11 mouse cellular contexts compared by ENCODE assay signal in genomic region chr10:120388400-120388871, GRCm38 (mm10).
DNase-seq lines count a peak whose midpoint lies in the region; ATAC-seq lines count a peak whose summit lies in the region.
"Had no signal": no experiment of that assay in that cellular context is flagged by ENCODE, and none has a peak within 500 bp of the region (broad histone marks: within the 10 kb centered on the region; RNA-seq: fewer than 3 reads in every experiment).

No protein-coding gene starts in this region.

- no peak overlapping the region for H3K4me2 ChIP-seq in hindbrain, embryonic 13.5 days
- H3K4me2 ChIP-seq in hindbrain, embryonic 16.5 days (ENCODE audit: low read length), result peak overlapping the region; percentile 2; the same call in 1 of the 2 replicates
- no peak overlapping the region for H3K4me2 ChIP-seq in liver, embryonic 12.5 days

- WGBS in hindbrain, embryonic 10.5 days, result 30% methylated on average over 8 of the region's 8 CpGs
- WGBS in hindbrain, embryonic 13.5 days, result 18% methylated on average over 8 of the region's 8 CpGs
- 14% methylated on average over 8 of the region's 8 CpGs for WGBS in hindbrain, embryonic 16.5 days
- 59% methylated on average over 8 of the region's 8 CpGs for WGBS in liver, embryonic 12.5 days (ENCODE audit: insufficient replicate concordance)

- H3K4me3 ChIP-seq in hindbrain, embryonic 10.5 days, result no peak overlapping the region
- no peak overlapping the region for H3K4me3 ChIP-seq in hindbrain, embryonic 13.5 days
- H3K4me3 ChIP-seq in hindbrain, embryonic 16.5 days (ENCODE audit: low read length), result no peak overlapping the region
- no peak overlapping the region for H3K4me3 ChIP-seq in liver, embryonic 12.5 days
- H3K4me3 ChIP-seq: gastrocnemius, adult 2 months had no signal

- 0 out of 2 replicates have a peak, but pooled peaks cover 8% of the 10 kb centered on the region for H3K36me3 ChIP-seq in hindbrain, embryonic 10.5 days
- H3K36me3 ChIP-seq in hindbrain, embryonic 13.5 days, result no peaks in the 10 kb centered on the region
- no peaks in the 10 kb centered on the region for H3K36me3 ChIP-seq in hindbrain, embryonic 16.5 days (ENCODE audit: control insufficient read depth, insufficient read depth, low read length)
- peaks cover 2% of the 10 kb centered on the region; the same call in 1 of the 2 replicates for H3K36me3 ChIP-seq in liver, embryonic 12.5 days

- H3K4me1 ChIP-seq in hindbrain, embryonic 10.5 days (replicated peaks), result peaks cover 82% of the 10 kb centered on the region
- H3K4me1 ChIP-seq in hindbrain, embryonic 13.5 days (replicated peaks), result peaks cover 51% of the 10 kb centered on the region
- peaks cover 28% of the 10 kb centered on the region for H3K4me1 ChIP-seq in hindbrain, embryonic 16.5 days (ENCODE audit: control insufficient read depth, insufficient read depth, low read depth, low read length)
- peaks cover 58% of the 10 kb centered on the region for H3K4me1 ChIP-seq in liver, embryonic 12.5 days

- H3K27me3 ChIP-seq in hindbrain, embryonic 10.5 days (ENCODE audit: insufficient read depth, poor library complexity, severe bottlenecking), result no peaks in the 10 kb centered on the region
- H3K27me3 ChIP-seq in hindbrain, embryonic 13.5 days, result peaks cover 36% of the 10 kb centered on the region; the same call in 1 of the 2 replicates
- peaks cover 3% of the 10 kb centered on the region; the same call in 1 of the 2 replicates for H3K27me3 ChIP-seq in hindbrain, embryonic 16.5 days (replicated peaks; ENCODE audit: control insufficient read depth, insufficient read depth, low read length)
- no peaks in the 10 kb centered on the region for H3K27me3 ChIP-seq in liver, embryonic 12.5 days (replicated peaks)
- H3K27me3 ChIP-seq: CH12.LX had no signal

- no peak for ATAC-seq in hindbrain, embryonic 13.5 days (ENCODE audit: low FRiP score)
- ATAC-seq in hindbrain, embryonic 16.5 days, result peak; percentile 53; the same call in 1 of the 2 replicates
- ATAC-seq in liver, embryonic 12.5 days, result no peak

- peak overlapping the region; percentile 24; the same call in 1 of the 2 replicates for H3K27ac ChIP-seq in hindbrain, embryonic 10.5 days
- H3K27ac ChIP-seq in hindbrain, embryonic 13.5 days, result no peak overlapping the region
- H3K27ac ChIP-seq in hindbrain, embryonic 16.5 days (ENCODE audit: low read depth, low read length), result peak overlapping the region; percentile 48; the same call in 1 of the 2 replicates
- no peak overlapping the region for H3K27ac ChIP-seq in liver, embryonic 12.5 days
- H3K27ac ChIP-seq: gastrocnemius, adult 2 months had no signal

- no peak for DNase-seq in hindbrain, embryonic 10.5 days (ENCODE audit: low spot score)
- DNase-seq in R1 (ENCODE audit: low read depth, low spot score), result peak; percentile 68
- peak; percentile 64 to 74 for DNase-seq in kidney, postnatal 4 days
- DNase-seq in thymus, postnatal 14 days, result no peak
- DNase-seq in frontal cortex, postnatal 14 days (ENCODE audit: low spot score in 2 of 2), result no peak
- DNase-seq: gastrocnemius, adult 2 months; heart, postnatal 14 days had no signal

- H3K9me3 ChIP-seq in hindbrain, embryonic 10.5 days, result no peaks in the 10 kb centered on the region
- no peaks in the 10 kb centered on the region for H3K9me3 ChIP-seq in hindbrain, embryonic 13.5 days
- H3K9me3 ChIP-seq in hindbrain, embryonic 16.5 days (ENCODE audit: control insufficient read depth, low read length), result no peaks in the 10 kb centered on the region
- H3K9me3 ChIP-seq in liver, embryonic 12.5 days (replicated peaks), result no peaks in the 10 kb centered on the region

- H3K9ac ChIP-seq in hindbrain, embryonic 13.5 days, result no peak overlapping the region
- H3K9ac ChIP-seq in hindbrain, embryonic 16.5 days (ENCODE audit: low read depth, low read length), result no peak overlapping the region
- no peak overlapping the region for H3K9ac ChIP-seq in liver, embryonic 12.5 days

Comparison
In these comparisons a context has a peak if more than half of its experiments do, and no peak if none do; other contexts are left out.
1. H3K27ac ChIP-seq: peak in hindbrain, embryonic 10.5 days (single experiment) and hindbrain, embryonic 16.5 days (single experiment); none in hindbrain, embryonic 13.5 days (single experiment) and liver, embryonic 12.5 days (single experiment).
2. DNase-seq: peak in R1 (single experiment) and kidney, postnatal 4 days (2 of 2); none in hindbrain, embryonic 10.5 days (single experiment), thymus, postnatal 14 days (single experiment) and frontal cortex, postnatal 14 days (0 of 2).